Mouse (Mus musculus) lung, adult 18-20 months (tissue): ENCODE results near the gene Ktn1.

ENCODE experiments used
- DNase-seq, 2 experiments: peaks; one replicate each; pipeline ENCODE4 v3.0.0; 2022; ENCODE audit warnings: mixed read lengths in 2 of 2

The Ktn1 gene

GRCm38 (mm10) chr14:47665061-47665778 is 17.0 kb downstream of the Ktn1 start:
- no peak for DNase-seq

GRCm38 (mm10) chr14:47668096-47668495 is 19.8 kb downstream of the Ktn1 start:
- DNase-seq = no peak

DNA sequence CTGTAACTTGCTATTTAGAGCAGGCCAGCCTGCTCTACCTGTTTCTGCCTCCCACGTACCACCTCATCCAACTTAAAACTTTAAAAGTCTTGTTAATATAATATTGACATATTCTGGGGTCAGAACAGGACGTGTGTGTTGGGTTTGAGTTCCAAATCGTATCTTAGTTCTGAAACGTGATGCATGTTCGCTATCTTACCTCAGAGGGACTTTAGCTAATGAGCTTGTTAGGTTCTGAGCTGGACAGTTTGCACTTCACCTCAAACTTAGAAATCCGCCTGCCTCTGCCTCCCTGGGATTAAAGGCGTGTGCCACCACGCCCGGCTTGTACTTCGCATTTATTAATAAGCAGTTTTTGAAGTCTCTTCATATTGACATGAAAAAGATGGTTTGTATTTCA is 34.6 kb downstream of the Ktn1 start:
- no peak for DNase-seq

GRCm38 (mm10) chr14:47684579-47684978 is 36.3 kb downstream of the Ktn1 start:
- no peak for DNase-seq

- DNase-seq = no peak
Observed at GRCm38 (mm10) chr14:47699126-47699525, 50.9 kb downstream of the Ktn1 start.

DNA sequence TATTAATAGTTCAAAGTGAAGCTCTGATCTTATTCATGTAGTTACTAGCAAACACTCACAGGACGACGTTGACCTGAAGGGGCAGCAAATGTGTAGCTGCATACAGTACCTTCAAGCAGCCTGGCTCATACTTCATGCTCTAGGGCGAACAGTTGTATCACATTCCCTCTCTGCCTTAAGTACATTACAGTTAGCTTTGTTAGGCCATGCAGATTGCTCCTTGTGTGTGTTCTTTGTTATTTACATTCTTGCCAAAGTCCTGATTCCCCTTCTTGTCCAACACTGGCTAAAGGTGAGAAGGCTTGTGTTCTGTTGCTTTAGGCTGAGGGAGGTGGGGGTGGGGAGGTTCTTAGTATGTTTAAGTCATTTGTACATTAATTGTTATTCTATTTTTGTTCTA is 61.3 kb downstream of the Ktn1 start:
- no peak for DNase-seq

- no peak for DNase-seq
Observed at GRCm38 (mm10) chr14:47715771-47716170, 67.5 kb downstream of the Ktn1 start.

- DNase-seq = no peak
Observed at GRCm38 (mm10) chr14:47717916-47718606, 69.8 kb downstream of the Ktn1 start.

DNA sequence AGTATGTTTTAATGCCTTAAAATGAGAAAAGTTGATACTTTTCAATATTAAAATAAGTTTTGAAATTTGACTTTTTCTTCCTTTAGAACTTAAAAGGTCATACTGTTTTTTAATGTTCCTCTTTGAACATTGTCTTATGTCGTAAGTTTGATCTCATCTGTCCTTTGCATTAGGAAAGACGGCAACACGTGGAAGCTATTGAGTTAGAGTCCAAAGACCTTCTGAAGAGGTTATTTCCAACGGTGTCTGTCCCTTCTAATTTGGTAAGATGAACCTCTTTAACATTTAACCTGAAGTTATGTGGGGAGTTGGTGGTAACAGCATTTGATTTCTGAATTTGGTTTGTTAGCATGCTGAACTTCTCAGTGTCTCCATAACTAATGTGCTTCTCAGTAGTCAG is 71.8 kb downstream of the Ktn1 start:
- DNase-seq = no peak

DNA sequence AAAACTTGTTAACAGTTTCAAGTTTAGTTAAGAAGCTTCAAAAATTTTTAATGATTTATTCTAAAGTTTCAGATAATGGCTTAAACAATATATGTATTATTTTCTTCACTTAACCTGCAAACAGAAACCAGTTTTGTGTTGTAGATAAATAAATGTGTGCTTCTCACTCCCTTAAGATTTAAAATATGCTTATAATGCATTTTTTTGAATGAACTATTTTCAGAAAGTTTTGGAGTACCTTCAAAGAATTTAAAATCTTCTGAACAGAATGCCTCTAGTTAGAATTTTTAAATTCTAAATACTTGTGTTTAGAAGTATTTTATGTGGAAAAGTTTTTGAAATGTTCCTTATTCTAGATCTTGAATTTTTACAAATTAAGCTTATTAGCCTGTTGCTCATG is 74.8 kb downstream of the Ktn1 start:
- no peak for DNase-seq

DNA sequence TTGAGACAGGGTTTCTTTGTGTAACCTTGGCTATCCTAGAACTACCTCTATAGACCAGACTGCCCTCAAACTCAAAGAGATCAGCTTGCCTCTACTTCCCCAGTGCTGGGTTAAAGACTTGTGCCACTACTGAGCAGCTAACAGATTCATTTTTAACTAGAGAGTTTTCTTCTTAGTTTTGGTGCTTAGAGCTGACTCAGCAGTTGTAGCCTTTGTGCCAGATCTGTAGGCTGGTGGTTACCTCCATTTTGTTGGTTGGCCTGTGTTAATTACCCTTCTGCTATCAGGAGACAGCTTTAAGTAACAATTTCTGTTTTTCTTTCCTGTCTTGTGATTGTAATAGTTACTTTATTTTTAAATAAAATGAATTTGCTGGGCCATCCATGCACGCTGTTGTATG is 80.3 kb downstream of the Ktn1 start:
- no peak for DNase-seq

- no peak for DNase-seq
Observed at GRCm38 (mm10) chr14:47735354-47735753, 87.1 kb downstream of the Ktn1 start.

- DNase-seq = no peak
Observed at GRCm38 (mm10) chr14:47736471-47736870, 88.2 kb downstream of the Ktn1 start.

GRCm38 (mm10) chr14:47740316-47740996 is 92.2 kb downstream of the Ktn1 start:
- no peak for DNase-seq

GRCm38 (mm10) chr14:47741046-47741445 is 92.8 kb downstream of the Ktn1 start:
- no peak for DNase-seq

- DNase-seq = no peak
Observed at GRCm38 (mm10) chr14:47742674-47743073, 94.4 kb downstream of the Ktn1 start.

GRCm38 (mm10) chr14:47745086-47745485 is 96.8 kb downstream of the Ktn1 start:
- no peak for DNase-seq

GRCm38 (mm10) chr14:47747536-47747935 is 99.3 kb downstream of the Ktn1 start:
- DNase-seq = peak; percentile 56 to 61

DNA sequence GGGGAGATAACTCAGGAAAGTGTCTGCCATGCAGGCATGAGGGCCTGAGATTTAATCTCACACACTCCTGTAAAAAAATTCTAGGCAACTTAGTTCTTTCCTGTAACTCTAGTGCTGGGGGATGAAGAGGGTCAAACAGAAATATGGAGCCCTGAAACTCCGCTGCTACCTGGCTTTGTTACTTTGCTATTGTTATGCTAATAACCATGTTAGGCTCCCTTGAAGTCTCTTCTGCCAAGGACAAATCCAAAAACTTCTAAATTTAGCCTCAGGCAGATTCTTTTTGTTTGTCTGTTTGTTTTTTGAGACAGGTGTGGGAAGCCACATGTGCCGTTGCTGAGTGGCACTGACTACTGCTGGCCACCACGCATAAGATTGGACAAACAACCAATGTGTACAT is 100.5 kb downstream of the Ktn1 start:
- DNase-seq = no peak

DNA sequence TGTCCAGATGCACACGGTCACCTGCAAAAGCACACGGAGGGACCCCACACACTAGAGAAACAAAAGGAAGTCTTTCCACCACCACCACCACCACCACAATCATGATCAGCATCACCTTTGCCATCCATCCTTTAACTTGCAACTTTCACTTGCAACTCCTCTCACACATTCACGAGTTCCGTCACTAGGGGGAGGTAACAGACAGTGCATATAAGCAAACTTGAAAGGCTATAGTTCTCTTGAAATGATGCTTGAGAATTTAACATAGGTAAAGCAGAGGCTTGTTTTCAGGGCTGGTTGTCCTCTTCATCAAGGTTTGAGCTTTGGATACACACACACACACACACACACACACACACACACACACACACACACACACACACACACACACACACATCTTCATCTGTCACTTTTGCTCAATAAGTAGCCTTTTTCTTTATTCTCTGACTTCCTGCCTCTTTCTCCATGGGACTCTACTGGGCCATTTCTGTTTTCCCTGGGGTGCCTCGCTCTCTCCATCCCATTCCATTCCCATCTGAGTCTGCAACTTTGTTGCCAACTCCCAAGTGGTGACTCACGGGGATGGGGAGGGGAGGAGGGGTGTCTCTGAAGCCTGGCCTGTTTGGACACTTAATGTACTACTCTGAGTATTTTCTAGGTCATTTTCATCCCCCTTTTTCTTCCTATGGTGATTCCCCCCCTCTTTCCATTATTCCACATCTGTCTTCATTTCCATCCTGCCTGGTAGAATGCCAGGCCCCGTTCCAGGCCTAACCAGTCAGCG is 103.4 kb downstream of the Ktn1 start:
- DNase-seq = peak in 1 of 2 experiments; percentile 56

DNA sequence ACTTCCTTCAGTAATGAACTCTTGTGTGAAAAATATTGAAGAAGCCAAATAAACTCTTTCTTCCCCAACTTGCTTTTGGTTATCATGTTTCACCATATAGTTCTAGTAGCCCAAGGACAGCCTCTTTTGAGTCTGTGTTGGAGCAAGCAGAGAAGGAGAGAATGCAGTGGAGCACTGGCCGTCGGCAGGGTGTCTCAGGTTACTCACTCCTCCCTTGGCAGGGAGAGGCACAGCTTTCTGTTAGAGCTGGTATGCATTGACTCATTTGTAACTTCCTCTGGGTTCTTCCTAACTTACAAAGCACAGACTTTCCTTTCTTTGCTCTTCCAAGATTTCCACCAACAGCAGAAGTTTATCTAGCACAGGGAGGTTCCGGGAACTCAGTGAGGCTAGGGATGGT is 105.3 kb downstream of the Ktn1 start:
- no peak for DNase-seq

DNA sequence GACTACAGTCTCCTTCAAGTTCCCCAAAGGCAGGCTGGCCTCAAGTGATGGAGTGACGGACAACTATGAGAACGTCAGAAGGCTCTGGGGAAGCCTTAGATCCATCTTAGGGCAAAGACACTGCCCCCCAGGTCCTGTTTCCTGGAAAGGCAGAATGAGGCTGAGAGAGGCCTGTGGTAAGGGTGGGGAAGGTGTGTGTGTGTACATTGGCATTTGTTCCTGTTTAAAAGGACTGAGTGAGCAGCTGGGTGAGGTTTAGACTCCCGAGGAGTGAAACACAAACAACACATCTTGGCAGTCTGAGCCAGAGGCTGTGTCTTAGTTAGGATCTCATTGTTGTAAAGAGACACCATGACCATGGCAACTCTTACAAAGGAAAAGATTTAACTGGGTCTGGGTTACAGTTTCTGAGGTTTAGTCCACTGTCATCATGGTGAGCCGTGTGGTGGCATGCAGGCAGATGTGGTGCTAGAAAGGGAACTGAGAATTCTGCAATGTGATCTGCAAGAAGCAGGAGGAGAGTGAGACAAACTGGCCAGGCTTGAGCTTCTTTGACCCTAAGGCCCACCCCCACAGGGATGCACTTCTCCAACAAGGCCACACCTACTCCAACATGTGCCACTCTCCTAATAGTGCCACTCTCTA is 106.1 kb downstream of the Ktn1 start:
- DNase-seq = peak in 1 of 2 experiments; percentile 28
